Mouse (Mus musculus): ENCODE results near the gene Olfr1239.

The Olfr1239 gene

DNA sequence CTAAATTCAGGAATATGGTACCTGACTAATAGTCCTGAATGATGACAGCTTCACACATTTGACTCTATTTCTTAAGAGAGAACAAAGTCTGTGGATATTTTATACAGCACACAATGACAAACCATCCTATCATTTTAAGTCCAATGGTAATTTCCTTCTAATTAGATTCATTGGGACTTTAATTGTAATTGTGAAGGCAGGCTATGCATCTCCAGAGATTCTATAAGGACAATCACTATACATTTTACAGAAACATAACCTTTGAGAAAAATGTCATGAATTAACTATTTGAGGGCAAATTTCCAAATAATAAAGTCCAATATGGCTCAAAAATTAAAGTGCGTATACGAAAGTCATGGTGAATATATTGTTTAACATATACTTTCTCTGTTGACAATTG, at the start of gene Olfr1239:
Gene Olfr1239 (minus strand): TSS at position 101 of the 400 bp plus-strand sequence.
- no peak for DNase-seq (ENCODE audit: low spot score)

DNA sequence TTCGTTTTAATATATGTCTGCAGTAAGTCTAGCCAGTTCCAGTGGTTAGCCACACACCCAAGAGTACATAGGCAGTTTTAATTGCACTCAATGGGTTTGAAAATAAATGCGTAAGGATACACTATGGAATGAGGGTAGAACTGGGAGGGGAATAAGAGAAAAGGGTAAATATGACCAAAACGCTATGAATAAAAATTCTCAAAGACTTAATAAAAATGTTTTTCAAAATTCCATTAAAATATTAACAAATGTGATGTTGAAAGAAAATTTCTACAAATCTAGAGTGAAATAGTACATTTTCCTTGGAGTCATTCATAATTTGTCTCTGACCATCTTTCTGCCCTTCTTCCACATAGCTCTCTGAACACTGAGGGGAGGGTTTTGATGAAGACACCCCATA, 22.7 kb upstream of the Olfr1239 start, which contains the start of gene Olfr1240:
Gene Olfr1240 (minus strand): TSS at position 101 of the 400 bp plus-strand sequence.
- no peak for DNase-seq (ENCODE audit: low spot score)

DNA sequence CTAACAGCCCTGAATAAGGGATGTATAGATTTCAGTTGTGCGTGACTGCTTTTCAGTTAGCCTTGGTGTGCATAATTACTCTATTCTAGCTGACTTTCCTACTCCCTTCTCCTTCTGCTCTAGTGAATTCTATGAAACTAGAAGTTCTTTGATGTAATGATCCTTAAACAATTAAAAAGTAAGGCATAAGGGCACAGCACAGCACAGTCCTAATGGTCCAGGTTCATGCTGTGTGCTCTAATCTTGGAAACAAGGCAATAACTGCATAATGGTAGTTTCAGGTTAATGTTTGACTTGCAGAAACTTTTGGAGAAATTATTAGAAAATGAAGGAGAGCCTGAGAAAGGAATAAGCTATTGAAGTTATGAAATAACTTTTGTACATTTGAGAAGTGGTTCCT, 5.7 kb downstream of the Olfr1239 start:
- no peak for DNase-seq (ENCODE audit: low spot score)

DNA sequence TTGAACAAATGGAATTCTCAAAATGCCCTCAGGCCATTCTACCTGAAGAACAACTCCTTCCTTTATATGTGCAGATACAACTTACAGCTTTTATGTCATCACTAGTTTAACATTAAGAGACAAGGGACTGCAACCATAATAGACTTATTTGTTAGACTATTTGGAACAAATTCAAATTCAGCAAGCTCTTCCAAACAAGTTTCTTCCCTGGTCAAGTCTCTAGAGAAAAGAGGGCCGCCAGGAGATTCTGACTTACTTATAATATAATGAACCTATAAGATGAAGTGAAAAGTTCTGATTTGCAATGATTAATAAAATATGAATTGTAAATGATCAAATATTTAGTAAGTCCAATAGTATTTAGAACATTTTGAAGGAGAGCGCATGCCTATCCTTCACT, 10.6 kb downstream of the Olfr1239 start, which contains the start of gene Olfr1238:
Gene Olfr1238 (minus strand): TSS at position 101 of the 400 bp plus-strand sequence.
- no peak for DNase-seq (ENCODE audit: low spot score)

DNA sequence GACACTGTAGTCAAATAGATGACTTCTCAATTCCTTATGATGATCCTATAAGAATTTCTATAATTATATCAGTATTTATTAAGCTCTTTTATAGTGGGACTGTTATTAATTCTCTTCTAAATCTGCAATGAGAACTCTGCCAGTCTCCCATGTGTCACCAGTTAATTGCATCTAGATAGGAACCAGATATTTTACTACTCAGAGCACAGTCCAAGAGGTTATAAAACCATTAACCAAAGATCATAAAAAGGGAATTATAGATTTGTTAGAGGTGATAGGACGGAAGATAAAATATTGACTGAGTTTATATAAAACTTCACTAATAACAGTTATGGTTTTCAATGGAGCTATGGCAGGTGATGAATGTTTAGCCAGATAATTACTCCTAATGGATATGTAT, 19.3 kb downstream of the Olfr1239 start:
- no peak for DNase-seq (ENCODE audit: low spot score)
